Mouse (Mus musculus) heart, embryonic 11.5 days (tissue): Measurements from ENCODE around the gene C2cd5. TPM values are rescaled to one million over a fixed set of nuclear protein-coding genes. Genes with fewer than 3 reads are reported as not detected.
A peak's percentile ranks its signal among the peaks of the same experiment; 100 is the strongest.

ENCODE experiments used
- ATAC-seq: fragments of 200-750 bp; cut with Nextera tagmentation; replicated peaks from 2 replicates; pipeline ENCODE4 v1.8.0; 2017; ENCODE audit warnings: moderate library complexity; ENCODE audit not compliant: insufficient number of reproducible peaks, low FRiP score, low TSS enrichment
- H3K27ac ChIP-seq: fragments of 300-500 bp; sonication (generic); 2 replicates; pipeline ENCODE4 v1.5.1; 2014; ENCODE audit warnings: mild to moderate bottlenecking, low read depth, low read length
- H3K27me3 ChIP-seq: fragments of 300-500 bp; sonication (generic); 2 replicates; pipeline ENCODE4 v1.6.1; 2014; ENCODE audit warnings: mild to moderate bottlenecking, low read length, mixed read lengths; ENCODE audit not compliant: control insufficient read depth, insufficient read depth
- H3K36me3 ChIP-seq: fragments of 300-500 bp; sonication (generic); 2 replicates; pipeline ENCODE4 v1.6.1; 2014; ENCODE audit warnings: mild to moderate bottlenecking, low read length, moderate library complexity, mixed read lengths; ENCODE audit not compliant: control insufficient read depth, insufficient read depth
- H3K4me1 ChIP-seq: fragments of 300-500 bp; sonication (generic); 2 replicates; pipeline ENCODE4 v1.6.1; 2014; ENCODE audit warnings: low read length; ENCODE audit not compliant: control insufficient read depth, insufficient read depth
- H3K4me2 ChIP-seq: fragments of 300-500 bp; sonication (generic); 2 replicates; pipeline ENCODE4 v1.6.1; 2014; ENCODE audit warnings: mild to moderate bottlenecking, moderate library complexity
- H3K4me3 ChIP-seq: fragments of 300-500 bp; sonication (generic); 2 replicates; pipeline ENCODE4 v1.5.1; 2014; ENCODE audit warnings: low read depth, low read length
- H3K9ac ChIP-seq: fragments of 300-500 bp; sonication (generic); 2 replicates; pipeline ENCODE4 v1.6.1; 2014; ENCODE audit warnings: mild to moderate bottlenecking, low read depth, low read length, moderate library complexity
- H3K9me3 ChIP-seq: fragments of 300-500 bp; sonication (generic); replicated peaks from 2 replicates; pipeline ENCODE4 v1.6.1; 2016; ENCODE audit warnings: low read length; ENCODE audit not compliant: control insufficient read depth
- WGBS: fragments of 180-500 bp; shearing (Covaris S2); extraction: QIAGEN DNeasy Blood & Tissue Kit; methylation state at CpG from one replicate; pipeline ENCODE4 v1.1.7; 2014; ENCODE audit not compliant: insufficient replicate concordance; 5-methylcytosine and 5-hydroxymethylcytosine counted together
- polyA plus RNA-seq: library from polyadenylated mRNA; unstranded; fragments of >200 nt; fragmentation: Nextera tagmentation; extraction: Ambion mirVana; gene quantifications from 2 replicates; pipeline ENCODE4 v1.2.1, GENCODE M21; 2014

Gene C2cd5
- polyA plus RNA-seq, 1 experiment from 2014 or later = 23.3 TPM

DNA sequence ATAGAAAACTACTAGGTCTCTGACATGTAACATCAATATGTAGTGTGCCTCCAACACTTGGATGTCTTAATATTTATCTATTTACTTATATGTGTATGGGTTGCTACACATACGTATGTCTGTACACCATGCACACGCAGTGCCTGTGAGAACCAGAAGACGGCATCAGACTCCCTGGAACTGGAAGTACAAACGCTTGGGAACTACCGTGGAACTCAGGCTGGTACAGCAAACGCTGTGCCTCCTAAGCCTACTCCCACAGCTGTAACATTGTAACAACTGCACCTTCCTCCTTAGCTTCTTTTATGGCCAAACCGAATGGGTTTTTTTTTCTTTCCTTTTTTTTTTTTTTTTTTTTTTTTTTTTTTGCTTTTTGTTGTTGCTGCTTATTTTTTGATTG is 10.4 kb upstream of the C2cd5 start:
- Histone ChIP-seq H3K9me3 (no peaks in the 10 kb centered on the region), H3K36me3 (no peaks in the 10 kb centered on the region), H3K9ac (no peak overlapping the region), H3K27ac (no peak overlapping the region), H3K4me1 (peaks cover 6% of the 10 kb centered on the region; the same call in 1 of the 2 replicates), H3K4me3 (no peak overlapping the region), H3K4me2 (no peak overlapping the region), H3K27me3 (no peaks in the 10 kb centered on the region)
- 83% methylated on average over 7 of the region's 7 CpGs for WGBS
- no peak for ATAC-seq

DNA sequence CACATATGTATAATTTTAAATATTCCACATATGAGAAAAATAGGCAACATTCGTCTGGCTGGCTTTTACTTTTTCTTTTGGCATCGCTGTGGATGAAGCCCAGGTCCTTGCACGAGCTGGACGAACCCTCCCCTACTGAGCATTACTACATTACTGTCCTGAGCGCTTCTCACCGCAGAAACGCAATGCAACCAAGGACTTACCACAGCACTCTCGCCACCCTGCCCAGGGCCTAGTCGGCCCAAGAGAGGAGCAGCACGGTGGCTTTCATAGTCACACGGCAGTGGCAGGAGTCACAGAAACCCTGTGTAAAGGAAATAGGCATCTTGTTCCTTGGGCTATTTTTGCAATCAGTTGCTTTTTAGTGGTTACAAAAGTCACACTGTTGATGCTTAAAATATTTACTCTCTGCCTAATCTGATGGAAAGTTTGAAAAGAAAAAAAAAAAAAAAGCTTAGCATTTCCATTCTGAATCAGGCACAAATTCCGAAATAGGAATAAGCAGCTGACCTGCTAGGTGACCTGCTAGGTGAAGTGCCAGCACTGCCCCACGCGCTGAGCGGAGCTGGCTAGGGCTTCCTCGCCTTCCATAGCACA is 9.8 kb upstream of the C2cd5 start:
- H3K4me2 ChIP-seq = no peak overlapping the region
- no peak for ATAC-seq
- no peaks in the 10 kb centered on the region for H3K36me3 ChIP-seq
- no peaks in the 10 kb centered on the region for H3K9me3 ChIP-seq
- no peak overlapping the region for H3K27ac ChIP-seq
- H3K27me3 ChIP-seq = no peaks in the 10 kb centered on the region
- H3K9ac ChIP-seq = no peak overlapping the region
- 70% methylated on average over 16 of the region's 16 CpGs for WGBS
- H3K4me3 ChIP-seq = no peak overlapping the region
- H3K4me1 ChIP-seq = peaks cover under 1% of the 10 kb centered on the region; the same call in 1 of the 2 replicates

DNA sequence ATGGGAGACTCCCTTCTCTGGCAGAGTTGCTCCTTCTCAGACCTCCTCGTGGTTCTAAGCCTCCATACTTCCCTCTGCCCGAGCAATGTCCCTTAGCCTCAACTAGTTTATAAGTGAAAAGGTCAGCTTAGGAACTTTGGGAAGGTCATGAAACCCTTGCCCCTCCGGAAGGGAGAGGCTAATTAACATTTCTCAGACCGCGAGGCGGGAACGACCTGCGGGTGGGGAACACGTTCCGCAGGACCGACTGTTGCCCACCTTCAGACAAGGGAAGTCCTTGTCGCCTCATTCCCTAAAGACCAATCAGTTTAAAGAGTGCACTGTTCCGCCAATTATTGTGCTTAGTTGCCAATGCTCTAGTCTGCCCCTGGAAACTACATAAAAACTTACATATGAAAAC is 8.1 kb upstream of the C2cd5 start:
- Histone ChIP-seq H3K4me2 (no peak overlapping the region), H3K27ac (no peak overlapping the region), H3K4me1 (no peaks in the 10 kb centered on the region), H3K27me3 (no peaks in the 10 kb centered on the region), H3K36me3 (no peaks in the 10 kb centered on the region), H3K9ac (no peak overlapping the region), H3K9me3 (no peaks in the 10 kb centered on the region), H3K4me3 (no peak overlapping the region)
- ATAC-seq = no peak
- WGBS = 67% methylated on average over 13 of the region's 13 CpGs

DNA sequence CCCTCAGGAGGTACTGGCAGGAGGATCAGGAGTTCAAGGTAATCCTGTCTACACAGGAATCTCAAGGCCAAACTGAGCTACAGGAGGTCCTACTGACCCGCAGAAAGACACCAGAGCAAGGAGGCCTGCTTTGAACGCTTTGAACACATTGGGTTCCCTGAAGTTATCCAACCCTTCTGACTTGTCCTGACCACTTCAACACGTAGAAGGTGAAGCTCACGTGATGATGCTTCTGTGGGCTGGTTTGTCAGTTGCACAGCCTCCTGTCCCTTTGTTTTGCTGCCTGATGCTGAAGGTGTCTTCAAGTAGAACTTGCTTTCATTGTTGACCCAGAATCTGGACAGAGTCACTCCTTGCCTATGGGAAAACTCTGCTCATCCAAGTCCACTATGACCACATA is 7.7 kb upstream of the C2cd5 start:
- Histone ChIP-seq H3K27me3 (no peaks in the 10 kb centered on the region), H3K4me1 (no peaks in the 10 kb centered on the region), H3K9me3 (no peaks in the 10 kb centered on the region), H3K4me2 (no peak overlapping the region), H3K9ac (no peak overlapping the region), H3K4me3 (no peak overlapping the region), H3K36me3 (no peaks in the 10 kb centered on the region), H3K27ac (no peak overlapping the region)
- no peak for ATAC-seq
- 84% methylated on average over 4 of the region's 4 CpGs for WGBS

DNA sequence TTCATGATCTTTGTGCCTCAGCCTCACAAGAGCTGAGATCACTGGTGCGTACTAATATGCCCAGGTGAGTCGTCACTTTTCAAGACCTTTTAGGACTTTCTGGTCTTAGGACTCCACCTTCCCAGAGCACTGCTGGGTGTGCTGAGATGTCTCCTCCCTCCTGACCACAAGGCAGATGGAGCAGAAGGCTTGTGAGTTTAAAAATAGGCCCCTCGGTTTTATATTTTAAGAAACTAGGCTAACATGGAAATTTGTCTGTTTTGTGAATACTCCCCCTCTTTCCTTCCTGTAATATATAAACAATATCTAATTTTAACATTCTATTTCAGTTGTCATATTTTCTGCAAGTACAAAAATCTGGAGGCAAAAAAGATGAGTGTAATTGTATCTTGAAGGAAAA is 5.8 kb upstream of the C2cd5 start:
- Histone ChIP-seq H3K36me3 (no peaks in the 10 kb centered on the region), H3K4me3 (no peak overlapping the region), H3K27me3 (no peaks in the 10 kb centered on the region), H3K4me2 (no peak overlapping the region), H3K9me3 (no peaks in the 10 kb centered on the region), H3K9ac (no peak overlapping the region), H3K4me1 (no peaks in the 10 kb centered on the region), H3K27ac (no peak overlapping the region)
- WGBS = 75% methylated on average over 3 of the region's 3 CpGs
- ATAC-seq = no peak

DNA sequence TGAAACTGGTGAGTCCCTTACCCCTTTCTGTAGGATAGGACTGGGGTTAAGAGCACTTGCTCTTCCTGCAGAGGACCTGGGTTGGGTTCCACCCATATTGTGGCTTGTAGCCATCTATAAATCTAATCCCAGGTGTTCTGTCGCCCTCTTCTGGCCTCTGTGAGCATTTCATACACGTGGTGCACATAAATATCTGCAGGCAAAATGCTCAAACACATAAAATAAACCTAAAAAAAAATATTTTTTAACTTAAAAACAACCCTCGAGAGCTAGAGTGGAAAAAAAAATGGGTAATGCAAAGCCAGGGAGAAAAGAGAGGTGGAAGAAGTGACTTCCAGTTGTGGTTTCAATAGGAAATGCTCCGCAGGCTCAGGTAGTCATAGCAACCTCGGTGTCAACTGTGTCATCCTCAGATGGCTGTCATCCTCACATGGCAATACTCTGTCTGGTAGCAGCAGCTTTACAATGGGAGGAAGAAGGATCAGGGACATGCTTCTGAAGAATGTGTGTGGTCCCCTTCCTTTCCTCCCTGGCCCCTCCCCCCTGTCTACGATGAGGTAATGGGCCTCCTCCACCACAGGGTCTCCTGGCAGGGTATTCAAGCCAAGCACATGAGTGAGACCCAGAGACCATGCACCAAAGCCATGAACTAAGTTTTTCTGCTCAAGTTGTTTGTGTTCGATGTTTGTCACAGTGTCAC is 4.2 kb upstream of the C2cd5 start:
- 66% methylated on average over 7 of the region's 7 CpGs for WGBS
- Histone ChIP-seq H3K4me1 (no peaks in the 10 kb centered on the region), H3K27ac (no peak overlapping the region), H3K9ac (no peak overlapping the region), H3K27me3 (no peaks in the 10 kb centered on the region), H3K9me3 (no peaks in the 10 kb centered on the region), H3K4me2 (no peak overlapping the region), H3K36me3 (no peaks in the 10 kb centered on the region), H3K4me3 (no peak overlapping the region)
- no peak for ATAC-seq

DNA sequence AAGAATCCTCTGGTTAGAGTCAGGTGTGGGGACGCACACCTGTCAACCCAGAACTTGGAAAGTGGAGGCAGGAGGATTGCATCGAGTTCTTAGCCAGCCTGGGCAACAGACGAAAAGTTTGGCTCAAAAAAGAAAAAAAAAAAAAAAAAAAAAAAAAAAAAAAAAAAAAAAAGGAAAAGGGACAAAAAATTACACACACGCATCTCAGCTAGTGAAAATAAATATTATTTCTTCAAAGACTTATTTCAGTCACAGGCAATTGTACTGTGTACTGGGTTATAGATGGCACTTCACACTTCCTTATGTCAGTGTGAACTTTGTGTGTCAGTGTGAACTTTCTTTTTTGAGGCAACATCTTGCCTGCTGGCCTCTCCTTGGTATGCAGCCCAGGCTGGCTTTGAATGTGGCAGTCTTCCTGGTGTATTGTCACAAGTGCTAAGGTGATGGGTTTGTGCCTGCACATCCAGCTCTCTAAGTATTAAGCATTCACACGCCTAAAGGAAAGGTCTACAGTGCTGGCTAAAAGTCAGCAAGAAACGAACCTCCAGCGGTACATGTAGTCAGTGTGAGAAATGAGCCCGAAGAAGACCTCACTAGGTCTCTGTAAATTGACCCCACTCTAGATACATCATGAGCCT is 656 bp upstream of the C2cd5 start:
- ATAC-seq = no peak
- peak overlapping the region; percentile 71 for H3K9ac ChIP-seq
- no peak overlapping the region for H3K27ac ChIP-seq
- H3K9me3 ChIP-seq = no peaks in the 10 kb centered on the region
- 49% methylated on average over 8 of the region's 8 CpGs for WGBS
- H3K4me3 ChIP-seq = peak overlapping the region; percentile 95
- peak overlapping the region; percentile 74 for H3K4me2 ChIP-seq
- H3K36me3 ChIP-seq = no peaks in the 10 kb centered on the region
- H3K27me3 ChIP-seq = no peaks in the 10 kb centered on the region
- no peaks in the 10 kb centered on the region for H3K4me1 ChIP-seq

DNA sequence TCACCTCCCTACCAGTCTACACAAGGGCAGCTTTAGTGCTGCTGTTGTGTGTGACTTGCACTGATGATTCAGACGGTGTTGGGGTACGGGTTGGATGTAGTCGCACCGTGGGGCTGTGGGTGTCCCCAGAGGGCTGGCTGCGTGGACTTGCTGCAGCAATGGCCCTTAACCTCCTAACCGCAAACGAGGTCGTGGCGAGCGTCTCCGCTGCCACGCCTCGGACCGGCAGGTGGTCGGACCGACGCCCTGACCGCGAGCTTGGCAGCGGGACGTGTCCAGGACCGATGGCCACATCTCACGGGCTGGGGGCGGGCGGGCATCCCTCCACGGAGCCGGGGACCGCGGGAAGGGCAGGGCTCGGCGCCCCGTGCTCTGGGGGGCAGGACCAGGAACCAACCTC is 660 bp downstream of the C2cd5 start:
- WGBS = 1% methylated on average over 32 of the region's 32 CpGs
- ATAC-seq = peak; percentile 64
- no peaks in the 10 kb centered on the region for H3K36me3 ChIP-seq
- peak overlapping the region; percentile 91 for H3K9ac ChIP-seq
- H3K27ac ChIP-seq = peak overlapping the region; percentile 89
- no peaks in the 10 kb centered on the region for H3K27me3 ChIP-seq
- no peaks in the 10 kb centered on the region for H3K9me3 ChIP-seq
- peak overlapping the region; percentile 95 for H3K4me3 ChIP-seq
- peak overlapping the region; percentile 74 for H3K4me2 ChIP-seq
- H3K4me1 ChIP-seq = peaks cover 6% of the 10 kb centered on the region; the same call in 1 of the 2 replicates
